ENCODE assay signal across 13 mouse cellular contexts in genomic region chr4:127177961-127178360, GRCm38 (mm10). TPM values are rescaled to one million over a fixed set of nuclear protein-coding genes. Genes with fewer than 3 reads are reported as not detected.
"Had no signal": no experiment of that assay in that cellular context is flagged by ENCODE, and none has a peak within 500 bp of the region (broad histone marks: within the 10 kb centered on the region; RNA-seq: fewer than 3 reads in every experiment).

No protein-coding gene starts in this region.

- H3K4me3 ChIP-seq: limb, embryonic 13.5 days; midbrain, embryonic 12.5 days; neural tube, embryonic 13.5 days; stomach, embryonic 15.5 days had no signal

- H3K27ac ChIP-seq: limb, embryonic 13.5 days; liver, embryonic 14.5 days; midbrain, embryonic 12.5 days; stomach, embryonic 15.5 days had no signal

- DNase-seq: kidney, adult 8-10 months; kidney, postnatal 25 days; lung, adult 18-20 months; right cerebral cortex, postnatal 4 days; thymus, adult 18-20 months; thymus, postnatal 14 days had no signal

- H3K36me3 ChIP-seq: limb, embryonic 13.5 days; midbrain, embryonic 12.5 days; neural tube, embryonic 13.5 days; stomach, embryonic 15.5 days had no signal

RNA-seq across cellular contexts. Expression of gene Dlgap3, which starts 9.0 kb away (rescaled TPM):
- total RNA-seq: liver, adult 2 months; megakaryocyte-erythroid progenitor cell, adult 5-6 weeks had no signal
